Mouse (Mus musculus): ENCODE data around the gene Fhod1. TPM values are rescaled to one million over a fixed set of nuclear protein-coding genes. Genes with fewer than 3 reads are reported as not detected.

The Fhod1 gene
- total and polyA plus RNA-seq, 3 experiments, result 0.81 to 8.1 (median 3.1) TPM

DNA sequence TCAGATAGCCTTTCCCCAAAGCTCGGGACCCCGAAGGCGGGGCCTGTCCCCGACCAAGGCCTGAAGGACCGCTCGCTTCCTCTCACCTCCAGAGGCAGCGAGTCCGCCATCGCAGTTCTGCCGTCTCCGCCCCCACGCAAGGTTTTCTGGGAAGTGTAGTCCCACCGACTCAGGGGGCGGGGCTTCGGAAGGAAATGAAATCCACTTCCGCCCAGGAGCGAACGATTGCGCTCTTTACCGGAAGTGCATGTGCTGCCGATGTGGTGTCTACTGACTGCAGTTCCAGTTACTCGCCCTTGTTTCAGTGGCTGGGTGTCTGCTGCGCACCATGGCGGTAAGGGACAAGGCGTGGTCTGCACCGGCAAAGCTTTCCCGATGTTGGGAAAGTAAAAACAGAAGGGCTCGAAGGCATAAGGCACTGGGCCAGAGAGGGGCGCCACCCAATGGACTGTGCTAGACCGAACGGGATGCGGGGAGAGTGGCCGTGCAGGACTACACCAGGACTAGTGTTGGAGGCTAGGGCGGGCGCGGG, 21.5 kb downstream of the Fhod1 start, which contains the start of the genes Lrrc29 and Tmem208 (continued):
- TF ChIP-seq IRF4 (IDR thresholded peaks at IDR 0.05; ENCODE audit: low read depth, low read length), result 0 out of 2 replicates have a peak, but pooled peaks have one; percentile 43
- no peak for TF ChIP-seq ETS1 (conservative IDR thresholded peaks at IDR 0.05; ENCODE audit: low read depth, low read length)
- peak; percentile 63; the same call in 1 of the 2 replicates for TF ChIP-seq GABPA (IDR thresholded peaks at IDR 0.05; ENCODE audit: insufficient replicate concordance, low read depth, low read length)
- TF ChIP-seq MXI1 (IDR thresholded peaks at IDR 0.05; ENCODE audit: low read depth, low read length), result peak; percentile 74
- 0 out of 2 replicates have a peak, but pooled peaks have one; percentile 40 for TF ChIP-seq MEF2A (IDR thresholded peaks at IDR 0.05; ENCODE audit: borderline replicate concordance, low read depth, low read length)
- TF ChIP-seq TBP (conservative IDR thresholded peaks at IDR 0.05; ENCODE audit: low read depth, low read length), result peak; percentile 88
- peak; percentile 88 for TF ChIP-seq SIN3A (IDR thresholded peaks at IDR 0.05; ENCODE audit: low read length)
- peak; percentile 94 for TF ChIP-seq NELFE (IDR thresholded peaks at IDR 0.05; ENCODE audit: low read depth, low read length)
- TF ChIP-seq CHD1 (IDR thresholded peaks at IDR 0.05; ENCODE audit: low read depth, low read length), result no peak
- TF ChIP-seq HCFC1 (IDR thresholded peaks at IDR 0.05; ENCODE audit: low read depth, low read length), result peak; percentile 98
- TF ChIP-seq EP300 (IDR thresholded peaks at IDR 0.05; ENCODE audit: low read length), result no peak
- no peak for TF ChIP-seq MAZ (IDR thresholded peaks at IDR 0.05; ENCODE audit: low read depth, low read length)

DNA sequence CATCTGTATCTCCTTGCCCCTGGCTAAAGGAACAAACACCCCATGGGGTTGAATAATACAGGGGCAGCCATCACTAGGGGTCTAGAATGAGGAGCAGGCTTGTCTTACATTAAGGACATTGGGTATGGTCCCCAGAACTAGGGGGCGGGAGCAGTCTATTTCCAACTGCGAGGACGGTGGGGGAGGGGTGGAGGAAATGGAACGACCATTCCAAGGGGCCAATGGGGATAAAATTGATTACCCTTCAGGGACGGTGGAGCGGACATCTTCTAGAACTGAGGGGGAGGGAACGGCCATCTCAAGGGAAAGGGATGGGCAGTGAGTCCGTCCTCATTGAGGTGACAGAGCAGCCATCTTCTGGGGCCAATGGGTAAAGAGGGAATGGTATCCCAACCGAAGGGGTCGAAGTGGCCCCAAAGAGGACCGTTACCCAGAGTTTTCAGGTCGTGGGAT, 22.1 kb downstream of the Fhod1 start:
- TF ChIP-seq MAX (IDR thresholded peaks at IDR 0.05; ENCODE audit: low read length), result no peak
- peak; percentile 71; the same call in 1 of the 2 replicates for TF ChIP-seq CHD2 (IDR thresholded peaks at IDR 0.05; ENCODE audit: low read length)
- TF ChIP-seq ZMIZ1 (IDR thresholded peaks at IDR 0.05; ENCODE audit: low read depth, low read length), result no peak
- Histone ChIP-seq H3K27me3 (replicated peaks) (no peaks in the 10 kb centered on the region), H3K79me2 (replicated peaks; ENCODE audit: control insufficient read depth, extremely low read depth, insufficient read depth, poor library complexity, severe bottlenecking) (peaks cover 14% of the 10 kb centered on the region), H3K4me1 (ENCODE audit: control insufficient read depth in 1 of 2, insufficient read depth in 2 of 2) (peaks cover 3 to 22% of the 10 kb centered on the region in 2 experiments), H3K27ac (ENCODE audit: insufficient read depth, low read depth) (peak overlapping the region; percentile 11; the same call in 1 of the 2 replicates), H3K36me3 (replicated peaks in 1 of 2; ENCODE audit: control insufficient read depth in 1 of 2, insufficient read depth in 1 of 2, low read length in 1 of 2) (peaks cover 42 to 50% of the 10 kb centered on the region in 2 experiments), H3K4me2 (ENCODE audit: insufficient read depth, low read depth, poor library complexity, severe bottlenecking) (peak overlapping the region; percentile 85), H3K9me3 (replicated peaks; ENCODE audit: low read length) (no peaks in the 10 kb centered on the region), H3K9ac (ENCODE audit: insufficient read depth, low read depth) (peak overlapping the region; percentile 75), H3K4me3 (replicated peaks in 1 of 3; ENCODE audit: low read depth in 2 of 3, low read length in 2 of 3, poor library complexity in 1 of 3) (peak overlapping the region; percentile 75 to 95 (median 84))
- dilution Hi-C loops (cut with MboI; ENCODE audit: extremely low pct_ligation_motif_present, extremely low pct_unique_long_range_greater_than_20kb, low sequenced_read_pairs), result no loop called here
- in situ Hi-C loops (cut with MboI; ENCODE audit: low pct_ligation_motif_present, low pct_unique_long_range_greater_than_20kb, low sequenced_read_pairs), result no loop called here
- DNase-seq (ENCODE audit: extremely low read depth), result peak; percentile 27

DNA sequence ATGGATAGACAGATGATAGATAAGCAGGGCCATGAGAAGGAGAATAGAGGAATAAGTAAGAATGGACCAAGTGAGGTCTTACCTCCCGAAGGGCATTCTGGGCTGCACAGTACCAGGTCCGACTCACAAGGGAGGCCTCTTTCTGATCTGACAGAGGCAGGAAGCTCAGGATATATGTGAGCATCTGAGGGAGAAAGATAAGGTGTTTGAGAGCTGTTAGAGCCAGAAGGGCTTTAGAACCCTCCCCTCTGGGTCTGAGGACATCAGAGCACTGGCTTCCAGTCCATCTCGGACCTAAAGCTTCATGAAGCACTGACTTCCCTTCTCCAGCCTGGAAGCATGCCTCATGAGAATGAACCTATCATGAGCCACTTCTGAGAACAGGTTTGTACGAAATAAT, 24.6 kb downstream of the Fhod1 start:
- peaks cover 14% of the 10 kb centered on the region for H3K79me2 ChIP-seq (replicated peaks; ENCODE audit: control insufficient read depth, extremely low read depth, insufficient read depth, poor library complexity, severe bottlenecking)
- DNase-seq (ENCODE audit: extremely low read depth), result no peak
- H3K27ac ChIP-seq (ENCODE audit: insufficient read depth, low read depth), result no peak overlapping the region
- H3K4me2 ChIP-seq (ENCODE audit: insufficient read depth, low read depth, poor library complexity, severe bottlenecking), result no peak overlapping the region
- peaks cover 3 to 21% of the 10 kb centered on the region in 2 experiments for H3K4me1 ChIP-seq (ENCODE audit: control insufficient read depth in 1 of 2, insufficient read depth in 2 of 2)
- TF ChIP-seq NELFE (IDR thresholded peaks at IDR 0.05; ENCODE audit: low read depth, low read length) (no peak), TBP (conservative IDR thresholded peaks at IDR 0.05; ENCODE audit: low read depth, low read length) (no peak), ELF1 (IDR thresholded peaks at IDR 0.05; ENCODE audit: low read depth, low read length) (no peak), ZC3H11A (IDR thresholded peaks at IDR 0.05; ENCODE audit: low read depth, low read length) (no peak), USF1 (IDR thresholded peaks at IDR 0.05; ENCODE audit: low read depth, low read length) (no peak), HCFC1 (IDR thresholded peaks at IDR 0.05; ENCODE audit: low read depth, low read length) (no peak)
- no peak overlapping the region for H3K9ac ChIP-seq (ENCODE audit: insufficient read depth, low read depth)
- no peak overlapping the region for H3K4me3 ChIP-seq (replicated peaks in 1 of 3; ENCODE audit: low read depth in 2 of 3, low read length in 2 of 3, poor library complexity in 1 of 3)
- H3K9me3 ChIP-seq (replicated peaks; ENCODE audit: low read length), result no peaks in the 10 kb centered on the region
- no peaks in the 10 kb centered on the region for H3K27me3 ChIP-seq (replicated peaks)
- dilution Hi-C loops (cut with MboI; ENCODE audit: extremely low pct_ligation_motif_present, extremely low pct_unique_long_range_greater_than_20kb, low sequenced_read_pairs) (no loop called here), in situ Hi-C loops (cut with MboI; ENCODE audit: low pct_ligation_motif_present, low pct_unique_long_range_greater_than_20kb, low sequenced_read_pairs) (no loop called here)
- H3K36me3 ChIP-seq (replicated peaks in 1 of 2; ENCODE audit: control insufficient read depth in 1 of 2, insufficient read depth in 1 of 2, low read length in 1 of 2), result peaks cover 23 to 47% of the 10 kb centered on the region in 2 experiments

All from CH12.LX (cell line).